Mouse (Mus musculus): ENCODE results near the gene Dab2.

GRCm38 (mm10) chr15:6320501-6320900, 20.9 kb downstream of the Dab2 start:
- TF ChIP-seq EP300 (IDR thresholded peaks at IDR 0.05; ENCODE audit: insufficient read depth, low read depth, low read length), result no peak
- no peak for TF ChIP-seq CTCF (IDR thresholded peaks at IDR 0.05; ENCODE audit: low read depth, low read length)
- TF ChIP-seq POLR2A (IDR thresholded peaks at IDR 0.05; ENCODE audit: insufficient read depth, low read length), result no peak

All from ES-Bruce4 (cell line).